Mouse (Mus musculus) midbrain, embryonic 11.5 days (tissue): ENCODE measurements around the gene Psmd10. TPM values are rescaled to one million over a fixed set of nuclear protein-coding genes. Genes with fewer than 3 reads are reported as not detected.

ENCODE experiments used
- polyA plus RNA-seq: library from polyadenylated mRNA; unstranded; fragments of >200 nt; fragmentation: Nextera tagmentation; extraction: Ambion mirVana; gene quantifications from 2 replicates; pipeline ENCODE4 v1.2.1, GENCODE M21; 2014

Psmd10 gene
- polyA plus RNA-seq, 1 experiment from 2014 or later = 54.5 TPM

Other genes starting within 250 kb of the Psmd10 start
- not detected in 2 replicates for gene Tex13b, start 143.3 kb downstream of the Psmd10 start, polyA plus RNA-seq
- gene Vsig1, start 49.1 kb downstream of the Psmd10 start, polyA plus RNA-seq = not detected in 2 replicates
- 14.4 and 15.5 TPM in 2 replicates for gene Atg4a, start 179 bp upstream of the Psmd10 start, polyA plus RNA-seq